Mouse (Mus musculus): ENCODE measurements around the gene Hint2.
A peak's percentile ranks its signal among the peaks of the same experiment; 100 is the strongest.

The Hint2 gene

GRCm38 (mm10) chr4:43656339-43657109 is at the start of gene Hint2:
TSS of gene Hint2 (minus strand) at chr4:43656466.
- peak; percentile 86 for DNase-seq (ENCODE audit: low spot score)

DNA sequence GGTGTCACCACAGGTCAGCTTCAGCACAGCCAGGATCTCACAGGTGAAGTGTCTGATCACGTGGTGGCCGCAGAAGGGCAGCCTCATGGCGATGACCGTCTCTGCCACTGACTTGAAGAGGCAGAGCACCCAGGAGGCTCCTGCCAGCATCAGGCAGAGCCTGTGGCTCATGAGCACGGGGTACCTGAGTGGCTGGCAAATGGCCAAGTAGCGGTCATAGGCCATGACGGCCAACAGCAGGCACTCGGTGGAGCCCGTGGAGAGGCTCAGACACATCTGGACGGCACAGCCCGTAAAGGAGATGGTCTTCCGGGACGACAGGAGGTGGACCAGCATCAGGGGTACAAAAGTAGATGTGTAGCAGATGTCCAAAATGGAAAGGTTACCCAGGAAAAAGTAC is 49.7 kb upstream of the Hint2 start:
- no peak for DNase-seq (ENCODE audit: low spot score)

- DNase-seq (ENCODE audit: low spot score) = no peak
Observed at GRCm38 (mm10) chr4:43703851-43704250, 47.6 kb upstream of the Hint2 start.

DNA sequence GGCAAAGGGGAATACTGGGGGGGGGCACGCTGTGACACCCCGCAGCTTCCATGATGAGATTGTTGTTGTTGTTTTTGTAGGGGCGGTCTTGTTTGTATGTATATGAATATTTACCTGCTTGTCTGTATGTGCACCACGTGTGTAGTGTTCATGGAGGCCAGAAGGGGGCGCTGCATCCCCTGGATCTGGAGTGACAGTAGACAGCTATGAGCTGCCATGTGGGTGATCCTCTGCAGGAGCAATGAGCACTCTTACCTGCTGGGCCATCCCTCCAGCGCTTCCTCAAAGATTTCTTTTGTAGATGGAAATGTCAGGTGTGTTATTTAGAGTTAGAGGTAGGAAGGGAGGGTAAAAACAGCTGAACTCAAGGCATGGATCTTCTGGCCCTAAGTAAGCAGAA is 47.2 kb upstream of the Hint2 start:
- no peak for DNase-seq (ENCODE audit: low spot score)

DNA sequence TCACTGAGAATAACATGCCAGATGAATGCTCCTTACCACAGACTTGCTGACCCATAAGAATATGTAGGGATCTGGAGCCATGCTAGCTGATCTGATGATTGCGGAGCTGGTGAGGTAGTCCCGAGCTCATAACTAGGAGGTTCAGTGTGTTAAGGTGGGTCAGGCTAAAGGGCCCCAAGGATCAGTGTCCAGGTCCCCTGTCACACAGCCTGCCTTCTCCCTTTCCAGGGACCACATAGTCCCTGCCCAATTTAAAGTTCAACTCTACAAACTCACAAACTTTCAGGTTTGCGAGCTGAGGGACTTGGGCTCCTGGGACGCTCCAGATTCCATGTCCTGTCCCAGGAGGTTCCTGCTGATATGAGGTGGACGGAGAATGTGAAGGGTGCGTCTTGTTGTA is 44.4 kb upstream of the Hint2 start, which contains the start of gene Olfr70:
Olfr70 (minus strand) TSS at position 101 of the 400 bp plus-strand sequence.
- DNase-seq (ENCODE audit: low spot score) = no peak

- DNase-seq (ENCODE audit: low spot score) = no peak
Observed at GRCm38 (mm10) chr4:43696561-43696960, 40.3 kb upstream of the Hint2 start.

GRCm38 (mm10) chr4:43695249-43695671 is 39.0 kb upstream of the Hint2 start:
- peak; percentile 32 for DNase-seq (ENCODE audit: low spot score)

DNA sequence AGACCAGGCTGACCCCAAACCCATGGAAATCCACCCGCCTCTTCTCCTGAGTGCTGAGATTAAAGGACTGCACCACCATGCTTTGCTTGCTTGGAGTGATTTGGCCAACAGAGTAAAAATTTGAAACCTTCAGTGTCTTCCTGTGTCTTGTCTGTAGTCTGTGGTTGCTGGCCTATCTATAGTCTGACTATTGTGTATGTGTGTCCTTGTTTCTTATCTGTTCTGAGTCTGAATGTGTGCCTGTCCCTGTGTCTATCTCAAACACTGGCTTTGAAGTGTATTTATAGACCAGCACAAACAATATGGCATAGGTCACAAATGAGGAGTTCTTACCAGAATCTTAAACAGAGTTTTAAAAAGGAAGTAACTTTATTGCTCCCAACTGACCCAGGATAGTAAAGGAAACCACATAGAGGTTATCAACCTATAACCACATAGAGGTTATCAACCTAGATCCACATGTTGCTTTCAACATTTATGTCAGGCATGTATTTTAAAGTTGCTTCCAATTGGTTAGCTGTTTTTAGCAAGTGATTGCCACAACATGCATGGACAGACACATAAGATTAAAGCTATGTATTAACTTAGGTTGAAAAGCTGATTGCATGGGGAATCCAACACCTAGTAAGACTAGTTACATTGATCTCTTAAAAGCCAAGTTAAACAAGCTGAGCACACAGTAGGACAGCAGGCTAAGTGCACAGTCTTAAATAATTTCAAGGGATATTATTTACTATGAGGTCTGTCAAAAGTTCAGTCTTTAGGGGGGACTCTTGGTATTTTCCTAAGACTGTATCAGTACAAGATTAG is 38.4 kb upstream of the Hint2 start:
- DNase-seq (ENCODE audit: low spot score) = no peak

- DNase-seq (ENCODE audit: low spot score) = no peak
Observed at GRCm38 (mm10) chr4:43693806-43694241, 37.6 kb upstream of the Hint2 start.

DNA sequence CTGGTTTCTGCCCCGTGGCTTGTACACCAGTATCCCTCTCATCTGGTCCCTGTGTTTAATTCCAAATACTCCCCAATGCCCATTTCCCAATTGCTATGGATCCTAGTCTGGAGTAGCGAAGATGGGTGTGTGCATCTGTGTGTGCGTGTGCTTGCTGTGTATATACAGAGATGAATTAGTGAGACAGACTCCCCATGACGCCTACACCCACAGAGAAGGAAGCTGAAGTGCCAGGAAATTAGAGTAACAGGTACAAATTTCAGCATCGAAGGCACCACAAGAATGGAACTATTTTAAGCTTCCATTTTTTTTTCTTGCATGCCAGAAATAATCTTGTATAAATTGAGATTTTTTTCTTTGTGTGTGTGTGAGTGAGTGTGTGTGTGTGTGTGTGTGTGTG is 34.8 kb upstream of the Hint2 start:
- no peak for DNase-seq (ENCODE audit: low spot score)

- DNase-seq (ENCODE audit: low spot score) = no peak
Observed at GRCm38 (mm10) chr4:43690021-43690420, 33.8 kb upstream of the Hint2 start.

GRCm38 (mm10) chr4:43679416-43680043 is 23.3 kb upstream of the Hint2 start:
- DNase-seq (ENCODE audit: low spot score) = no peak

DNA sequence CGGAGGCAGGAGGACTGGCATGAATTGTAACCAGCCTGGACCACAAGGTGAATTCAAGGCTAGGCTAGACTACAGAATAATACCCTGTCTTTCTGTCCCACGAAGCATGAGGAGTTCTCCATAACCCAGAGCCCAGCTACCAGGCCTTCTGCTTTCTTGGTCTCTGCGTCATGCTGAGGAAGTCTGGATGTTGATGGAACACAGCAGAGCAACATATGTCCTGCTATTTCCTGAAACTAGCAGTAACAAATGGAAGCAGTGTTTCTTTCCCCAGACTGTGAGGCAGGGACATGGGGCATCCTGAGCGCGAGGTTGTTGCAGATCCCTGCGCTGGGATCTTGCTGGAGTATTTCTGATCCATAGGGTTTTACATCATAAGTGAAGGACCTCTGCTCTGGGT is 22.3 kb upstream of the Hint2 start:
- DNase-seq (ENCODE audit: low spot score) = no peak

- DNase-seq (ENCODE audit: low spot score) = no peak
Observed at GRCm38 (mm10) chr4:43675608-43676007, 19.3 kb upstream of the Hint2 start.

GRCm38 (mm10) chr4:43674974-43675373 is 18.7 kb upstream of the Hint2 start:
- DNase-seq (ENCODE audit: low spot score) = no peak

DNA sequence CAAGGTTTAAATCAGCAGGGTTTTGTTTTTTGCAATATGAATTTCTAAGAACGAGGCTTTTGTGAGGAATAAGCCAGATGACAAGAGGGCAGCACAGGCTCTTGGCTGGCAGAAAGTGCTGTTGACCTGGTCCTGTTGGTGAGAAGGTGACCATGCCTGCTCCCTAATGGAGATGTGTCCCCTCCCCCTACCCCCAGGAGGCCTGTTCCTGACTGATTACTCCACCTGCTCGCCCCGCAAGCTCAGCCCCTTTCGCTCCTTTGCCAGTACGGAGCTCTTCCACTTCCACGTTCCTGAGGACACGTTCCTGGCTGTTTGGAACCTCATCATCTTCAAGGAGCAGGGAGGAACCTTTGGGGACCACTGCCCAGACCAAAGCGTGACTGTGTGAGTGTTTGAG is 17.4 kb upstream of the Hint2 start:
- no peak for DNase-seq (ENCODE audit: low spot score)

DNA sequence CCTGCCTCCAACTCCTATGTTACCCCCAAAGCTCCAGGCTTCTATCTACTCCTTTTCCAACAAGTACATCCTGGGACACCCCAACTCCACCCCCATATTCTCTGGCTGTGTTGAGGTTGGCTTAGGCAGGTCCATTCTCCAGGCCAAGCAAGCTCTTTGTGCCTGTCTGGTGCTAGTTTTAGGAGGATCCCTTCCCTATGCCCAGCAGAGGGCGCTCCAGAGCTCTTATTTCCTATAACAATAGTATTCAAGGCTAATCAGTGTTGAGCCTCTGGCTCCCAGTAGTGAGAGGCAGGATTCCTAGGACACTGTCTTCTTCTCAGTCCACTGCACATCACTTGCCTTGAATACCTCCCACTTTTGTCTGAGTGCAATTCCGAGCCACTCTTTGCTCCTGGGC is 15.8 kb upstream of the Hint2 start:
- peak; percentile 88 for DNase-seq (ENCODE audit: low spot score)

- DNase-seq (ENCODE audit: low spot score) = peak; percentile 69
Observed at GRCm38 (mm10) chr4:43669428-43669794, 13.1 kb upstream of the Hint2 start.

DNA sequence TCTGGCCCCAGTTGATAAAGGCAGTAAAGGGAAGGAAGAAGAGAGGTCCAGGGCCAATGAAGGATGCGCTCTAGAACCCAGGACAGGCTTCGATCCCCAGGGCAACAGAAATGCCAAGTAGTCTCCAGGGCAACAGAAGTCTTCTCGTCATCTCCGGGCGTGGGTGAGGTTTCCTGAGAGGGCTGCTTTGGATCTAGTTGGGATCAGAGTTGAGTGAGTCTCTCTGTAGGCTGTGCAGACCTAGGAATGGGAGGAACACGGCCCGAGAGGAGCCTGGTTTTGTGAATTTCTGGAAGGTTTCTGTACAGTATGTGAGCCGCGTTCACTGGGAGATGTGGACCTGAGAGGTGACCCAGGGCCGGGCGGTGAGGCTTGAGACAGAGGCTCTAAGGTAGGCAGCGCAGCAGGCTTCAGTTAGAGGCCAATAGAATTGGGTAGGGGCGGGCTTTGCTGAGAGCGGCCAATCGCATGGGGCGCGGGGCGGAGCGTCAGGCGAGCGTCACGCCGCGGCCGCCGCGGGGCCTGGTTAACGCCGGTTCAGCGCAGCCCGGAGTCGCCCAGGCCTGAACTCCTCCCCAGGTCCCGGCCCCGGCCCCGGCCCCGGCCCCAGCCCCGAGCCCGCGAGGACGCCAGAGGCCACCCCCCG is 12.6 kb upstream of the Hint2 start, which contains the start of the genes Tmem8b and Fam221b:
Tmem8b (plus strand) TSS at position 190 of the 646 bp plus-strand sequence.
Fam221b (minus strand) TSS at position 364 of the 646 bp plus-strand sequence.
- peak; percentile 80 for DNase-seq (ENCODE audit: low spot score)

DNA sequence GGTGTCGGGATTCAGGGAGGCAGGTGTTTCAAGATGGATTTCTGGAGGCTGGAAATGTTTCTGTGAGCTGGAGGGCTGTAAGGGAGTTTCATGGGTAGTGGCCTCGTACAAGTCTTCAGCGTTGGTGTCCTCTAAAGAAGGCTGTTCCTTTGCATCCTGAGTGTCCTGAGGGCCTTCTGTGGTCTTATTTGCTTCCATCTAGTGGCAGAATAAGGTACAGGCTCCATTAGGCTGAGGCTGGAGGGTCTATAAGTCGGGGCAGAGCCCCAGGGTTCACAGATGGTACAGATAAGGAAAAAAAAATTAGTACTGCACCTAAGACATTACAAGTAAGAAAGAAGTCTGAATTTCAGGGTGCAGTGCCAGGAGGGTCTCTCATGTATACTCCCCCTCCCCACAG is 10.1 kb upstream of the Hint2 start:
- DNase-seq (ENCODE audit: low spot score) = no peak

DNA sequence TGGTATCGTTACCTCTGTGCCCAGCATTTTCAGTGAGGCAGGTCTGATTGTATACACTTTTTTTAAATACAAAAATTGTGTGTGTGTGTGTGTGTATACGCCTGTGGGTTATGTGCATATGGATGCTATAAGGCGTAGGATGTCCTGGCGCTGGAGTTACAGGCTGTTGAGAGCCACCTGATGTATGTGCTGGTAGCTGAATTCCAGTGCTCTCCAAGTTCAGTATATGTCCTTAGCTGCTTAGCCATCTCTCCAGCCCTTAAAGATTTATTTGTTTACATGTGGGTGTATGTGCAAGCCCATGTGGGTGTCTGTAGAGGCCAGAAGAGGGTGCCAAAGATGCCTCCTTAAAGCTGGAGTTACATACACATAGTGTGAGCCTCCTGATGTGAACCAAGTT is 880 bp upstream of the Hint2 start:
- no peak for DNase-seq (ENCODE audit: low spot score)

Measured in ovary, postnatal 14 days (tissue).